Comparison of ENCODE assay signal across 8 mouse cellular contexts in the genomic region with DNA sequence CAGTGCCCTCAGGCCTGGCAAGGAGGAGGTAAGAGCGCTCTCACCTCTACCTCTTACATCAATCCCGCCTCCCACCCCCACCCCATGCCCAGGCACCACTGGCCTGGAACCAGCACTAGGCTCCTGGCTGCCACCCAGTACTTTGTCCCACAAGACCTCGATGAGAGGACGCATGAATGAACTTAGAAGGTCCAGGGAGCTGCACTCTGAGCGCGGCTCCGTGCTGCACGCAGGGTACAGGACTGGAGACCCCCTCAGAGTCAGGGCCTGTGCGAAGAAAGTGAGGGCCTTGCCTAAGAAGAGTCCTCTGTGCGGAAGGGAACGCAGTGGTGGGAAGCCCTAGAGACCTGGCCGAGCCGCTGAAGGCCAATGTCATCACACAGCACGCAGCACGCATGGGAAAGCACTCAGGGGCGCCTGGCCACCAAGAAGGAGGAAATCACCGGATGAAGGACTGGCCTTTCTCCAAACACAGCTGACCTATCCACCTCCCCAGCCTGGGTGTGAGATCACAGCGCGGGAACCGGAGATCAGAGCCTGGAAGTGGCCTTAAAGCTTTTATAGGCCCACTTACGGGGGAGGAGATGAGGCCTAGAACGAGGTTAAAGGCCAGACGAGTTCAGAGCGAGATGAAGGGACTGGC. TPM values are rescaled to one million over a fixed set of nuclear protein-coding genes. Genes with fewer than 3 reads are reported as not detected.
DNase-seq lines count a peak whose midpoint lies in the region; ATAC-seq and TF ChIP-seq lines count a peak whose summit lies in the region.

No protein-coding gene starts in this region.

- TF ChIP-seq POLR2A in liver, adult 2 months (IDR thresholded peaks at IDR 0.05; ENCODE audit: extremely low read depth, insufficient read depth, low read length), result no peak

- no peak for ATAC-seq in embryonic facial prominence, embryonic 13.5 days (ENCODE audit: insufficient number of reproducible peaks, insufficient read depth, low FRiP score, low TSS enrichment, low read depth)
- no peak for ATAC-seq in hindbrain, embryonic 14.5 days (ENCODE audit: low FRiP score)
- ATAC-seq in frontal cortex, adult (ENCODE audit: low TSS enrichment), result no peak

- H3K9me3 ChIP-seq in embryonic facial prominence, embryonic 13.5 days, result no peaks in the 10 kb centered on the region
- no peaks in the 10 kb centered on the region for H3K9me3 ChIP-seq in hindbrain, embryonic 14.5 days (ENCODE audit: control insufficient read depth, low read length)

- peaks cover 7% of the 10 kb centered on the region; the same call in 1 of the 2 replicates for H3K79me2 ChIP-seq in liver, adult 2 months (ENCODE audit: control insufficient read depth, insufficient read depth, low read length)

- 82% methylated on average over 24 of the region's 24 CpGs for WGBS in embryonic facial prominence, embryonic 13.5 days
- 62% methylated on average over 24 of the region's 24 CpGs for WGBS in hindbrain, embryonic 14.5 days
- WGBS in liver, adult 2 months, result 67% methylated on average over 24 of the region's 24 CpGs

- no peaks in the 10 kb centered on the region for H3K27me3 ChIP-seq in embryonic facial prominence, embryonic 13.5 days
- H3K27me3 ChIP-seq in hindbrain, embryonic 14.5 days (ENCODE audit: control insufficient read depth, insufficient read depth, low read length), result peaks cover 32% of the 10 kb centered on the region
- H3K27me3 ChIP-seq in liver, adult 2 months (ENCODE audit: control insufficient read depth, insufficient read depth, low read length), result no peaks in the 10 kb centered on the region

- peaks cover 45% of the 10 kb centered on the region for H3K4me1 ChIP-seq in embryonic facial prominence, embryonic 13.5 days
- H3K4me1 ChIP-seq in hindbrain, embryonic 14.5 days (replicated peaks; ENCODE audit: control insufficient read depth, insufficient read depth, low read length), result 0 out of 2 replicates have a peak, but pooled peaks cover 8% of the 10 kb centered on the region
- H3K4me1 ChIP-seq in liver, adult 2 months (ENCODE audit: control insufficient read depth, insufficient read depth, low read length), result no peaks in the 10 kb centered on the region

- TF ChIP-seq CTCF in liver, adult 2 months (IDR thresholded peaks at IDR 0.05; ENCODE audit: low read depth, low read length), result no peak

- peak overlapping the region; percentile 84; the same call in 1 of the 2 replicates for H3K4me2 ChIP-seq in embryonic facial prominence, embryonic 13.5 days
- 0 out of 2 replicates have a peak overlapping the region, but pooled peaks have one; percentile 6 for H3K4me2 ChIP-seq in hindbrain, embryonic 14.5 days (replicated peaks)

- H3K27ac ChIP-seq in embryonic facial prominence, embryonic 13.5 days, result peak overlapping the region; percentile 39
- H3K27ac ChIP-seq in hindbrain, embryonic 14.5 days, result no peak overlapping the region
- H3K27ac ChIP-seq in liver, adult 2 months (replicated peaks; ENCODE audit: insufficient read depth, low read depth, low read length), result peak overlapping the region; percentile 25

- DNase-seq in embryo, embryonic 10 days (ENCODE audit: low spot score), result peak; percentile 56
- DNase-seq in embryo, embryonic 9.5 days (ENCODE audit: extremely low spot score), result no peak
- no peak for DNase-seq in hindbrain, embryonic 14.5 days (ENCODE audit: low spot score)
- no peak for DNase-seq in liver, adult 2 months (ENCODE audit: extremely low read depth, low read depth, low spot score)
- DNase-seq in yolk sac, embryonic 10.5 days (ENCODE audit: low spot score), result no peak
- no peak for DNase-seq in layer of hippocampus, adult 18-20 months (ENCODE audit: low spot score in 2 of 2)

- H3K9ac ChIP-seq in embryonic facial prominence, embryonic 13.5 days, result peak overlapping the region; percentile 41
- H3K9ac ChIP-seq in hindbrain, embryonic 14.5 days, result no peak overlapping the region
- H3K9ac ChIP-seq in liver, adult 2 months (ENCODE audit: low read depth, low read length), result peak overlapping the region; percentile 23

- no peak overlapping the region for H3K4me3 ChIP-seq in embryonic facial prominence, embryonic 13.5 days
- H3K4me3 ChIP-seq in hindbrain, embryonic 14.5 days (replicated peaks; ENCODE audit: low read length), result no peak overlapping the region
- no peak overlapping the region for H3K4me3 ChIP-seq in liver, adult 2 months (ENCODE audit: insufficient read depth, low read depth, low read length)

- peaks cover 15% of the 10 kb centered on the region; the same call in 1 of the 2 replicates for H3K36me3 ChIP-seq in embryonic facial prominence, embryonic 13.5 days
- H3K36me3 ChIP-seq in hindbrain, embryonic 14.5 days (replicated peaks; ENCODE audit: control insufficient read depth, insufficient read depth), result no peaks in the 10 kb centered on the region
- no peaks in the 10 kb centered on the region for H3K36me3 ChIP-seq in liver, adult 2 months (ENCODE audit: control insufficient read depth, insufficient read depth, low read length)

RNA-seq across cellular contexts. Expression of gene Piezo1, which starts 4.2 kb away (rescaled TPM):
- 8.4 and 16.2 TPM in 2 replicates for polyA plus RNA-seq in embryonic facial prominence, embryonic 13.5 days (2015; fragmentation: Nextera tagmentation; extraction: Ambion mirVana)
- 3.1 and 3.7 TPM in 2 replicates for polyA plus RNA-seq in hindbrain, embryonic 14.5 days (2014; fragmentation: Nextera tagmentation; extraction: Ambion mirVana)
- total RNA-seq in liver, adult 2 months (2014; rRNA removed), result 2.2 and 4.6 TPM in 2 replicates
- 8.0 and 11.1 TPM in 2 replicates for polyA plus RNA-seq in liver, adult 2 months (2012; rRNA removed)
- total RNA-seq in layer of hippocampus, adult 18-20 months (2021), result 1 to 10 TPM; 3.2 to 3.5 TPM

RNA-seq across cellular contexts. Expression of gene Cdt1, which starts 20.9 kb away (rescaled TPM):
- 34.3 and 39.6 TPM in 2 replicates for polyA plus RNA-seq in embryonic facial prominence, embryonic 13.5 days (2015; fragmentation: Nextera tagmentation; extraction: Ambion mirVana)
- 6.2 and 8.1 TPM in 2 replicates for polyA plus RNA-seq in hindbrain, embryonic 14.5 days (2014; fragmentation: Nextera tagmentation; extraction: Ambion mirVana)
- total RNA-seq in liver, adult 2 months (2014; rRNA removed), result 1.0 and 3.0 TPM in 2 replicates
- polyA plus RNA-seq in liver, adult 2 months (2012; rRNA removed), result 2.5 and 2.9 TPM in 2 replicates
- total RNA-seq in layer of hippocampus, adult 18-20 months (2021), result 1 to 10 TPM; 1.2 to 1.8 TPM

RNA-seq across cellular contexts. Expression of gene Aprt, which starts 29.8 kb away (rescaled TPM):
- 296 and 355 TPM in 2 replicates for polyA plus RNA-seq in embryonic facial prominence, embryonic 13.5 days (2015; fragmentation: Nextera tagmentation; extraction: Ambion mirVana)
- 183 and 187 TPM in 2 replicates for polyA plus RNA-seq in hindbrain, embryonic 14.5 days (2014; fragmentation: Nextera tagmentation; extraction: Ambion mirVana)
- total RNA-seq in liver, adult 2 months (2014; rRNA removed), result 59.8 and 68.3 TPM in 2 replicates
- polyA plus RNA-seq in liver, adult 2 months (2012; rRNA removed), result 80.5 and 105 TPM in 2 replicates
- 10 to 100 TPM; 58.1 to 61.6 TPM for total RNA-seq in layer of hippocampus, adult 18-20 months (2021)
